Mouse (Mus musculus) forebrain, embryonic 10.5 days (tissue): ENCODE measurements around the gene Galt. TPM values are rescaled to one million over a fixed set of nuclear protein-coding genes. Genes with fewer than 3 reads are reported as not detected.

Experiments used
- DNase-seq: peaks from one replicate; pipeline ENCODE4 v3.0.0-alpha.2; 2017; ENCODE audit warnings: low spot score; ENCODE audit errors: extremely low spot score
- H3K27ac ChIP-seq: fragments of 300-500 bp; sonication (generic); 2 replicates; pipeline ENCODE4 v1.5.1; 2016; ENCODE audit warnings: mild to moderate bottlenecking
- H3K27me3 ChIP-seq: fragments of 300-500 bp; sonication (generic); 2 replicates; pipeline ENCODE4 v1.6.1; 2016; ENCODE audit warnings: mild to moderate bottlenecking; ENCODE audit not compliant: poor library complexity, severe bottlenecking
- H3K36me3 ChIP-seq: fragments of 300-500 bp; sonication (generic); replicated peaks from 2 replicates; pipeline ENCODE4 v1.6.1; 2016; ENCODE audit warnings: mild to moderate bottlenecking, moderate library complexity
- H3K4me1 ChIP-seq: fragments of 300-500 bp; sonication (generic); 2 replicates; pipeline ENCODE4 v1.6.1; 2016
- H3K4me3 ChIP-seq: fragments of 300-500 bp; sonication (generic); 2 replicates; pipeline ENCODE4 v1.5.1; 2016; ENCODE audit warnings: mild to moderate bottlenecking, moderate library complexity
- H3K9me3 ChIP-seq: fragments of 300-500 bp; sonication (generic); 2 replicates; pipeline ENCODE4 v1.6.1; 2016; ENCODE audit warnings: mild to moderate bottlenecking, moderate library complexity
- WGBS: fragments of 180-500 bp; shearing (Covaris S2); methylation state at CpG from one replicate; pipeline ENCODE4 v1.1.7; 2016; 5-methylcytosine and 5-hydroxymethylcytosine counted together
- polyA plus RNA-seq: library from polyadenylated mRNA; unstranded; fragments of >200 nt; fragmentation: Nextera tagmentation; extraction: Ambion mirVana; gene quantifications from 2 replicates; pipeline ENCODE4 v1.2.1, GENCODE M21; 2016

Galt gene
- polyA plus RNA-seq = 23.6 and 23.7 TPM in 2 replicates

- Histone ChIP-seq H3K4me1 (peaks cover 28% of the 10 kb centered on the region), H3K9me3 (no peaks in the 10 kb centered on the region), H3K4me3 (peak within 1 kb of the TSS; percentile 82), H3K27me3 (no peaks in the 10 kb centered on the region; the same call in 1 of the 2 replicates), H3K27ac (peak within 1 kb of the TSS; percentile 85), H3K36me3 (peaks cover 12% of the 10 kb centered on the region)
- 12% methylated on average over 14 of the region's 14 CpGs for WGBS
- no peak for DNase-seq
These were observed at the start of gene Galt for GRCm38 (mm10) chr4:41754797-41755337. Gene Galt (plus strand): TSS chr4:41755228.

- no peak for DNase-seq
- H3K27ac ChIP-seq = peak overlapping the region; percentile 35; the same call in 1 of the 2 replicates
- WGBS = 80% methylated on average over 19 of the region's 19 CpGs
These were observed 48.9 kb upstream of the Galt start for GRCm38 (mm10) chr4:41705922-41706754.

GRCm38 (mm10) chr4:41707011-41707535 is 48.0 kb upstream of the Galt start:
- peak; percentile 71 for DNase-seq
- Histone ChIP-seq H3K4me3 (peak overlapping the region; percentile 23; the same call in 1 of the 2 replicates), H3K4me1 (peaks cover 61% of the 10 kb centered on the region), H3K27ac (peak overlapping the region; percentile 71), H3K36me3 (peaks cover 19% of the 10 kb centered on the region), H3K9me3 (no peaks in the 10 kb centered on the region), H3K27me3 (peaks cover 45% of the 10 kb centered on the region)
- WGBS = 3% methylated on average over 13 of the region's 13 CpGs

More at GRCm38 (mm10) chr4:41705922-41706754, 48.9 kb upstream of the Galt start:
- Histone ChIP-seq H3K4me3 (no peak overlapping the region), H3K9me3 (no peaks in the 10 kb centered on the region), H3K4me1 (peaks cover 51% of the 10 kb centered on the region), H3K36me3 (peaks cover 10% of the 10 kb centered on the region), H3K27me3 (peaks cover 45% of the 10 kb centered on the region)

- no peak for DNase-seq
- WGBS = 45% methylated on average over 8 of the region's 8 CpGs
- peaks cover 42% of the 10 kb centered on the region for H3K27me3 ChIP-seq
- H3K4me1 ChIP-seq = peaks cover 70% of the 10 kb centered on the region
- H3K4me3 ChIP-seq = no peak overlapping the region
- H3K27ac ChIP-seq = no peak overlapping the region; the same call in 1 of the 2 replicates
- H3K9me3 ChIP-seq = no peaks in the 10 kb centered on the region
- peaks cover 24% of the 10 kb centered on the region for H3K36me3 ChIP-seq
These were observed 46.8 kb upstream of the Galt start for GRCm38 (mm10) chr4:41708192-41708745.

GRCm38 (mm10) chr4:41710229-41710628 is 44.8 kb upstream of the Galt start:
- WGBS = 73% methylated on average over 4 of the region's 4 CpGs
- Histone ChIP-seq H3K36me3 (peaks cover 28% of the 10 kb centered on the region), H3K9me3 (no peaks in the 10 kb centered on the region), H3K4me3 (no peak overlapping the region), H3K4me1 (peaks cover 72% of the 10 kb centered on the region), H3K27me3 (peaks cover 25% of the 10 kb centered on the region), H3K27ac (no peak overlapping the region)
- DNase-seq = no peak

- H3K9me3 ChIP-seq = no peaks in the 10 kb centered on the region
- H3K4me3 ChIP-seq = peak overlapping the region; percentile 75
- H3K27ac ChIP-seq = peak overlapping the region; percentile 96
- no peak for DNase-seq
- peaks cover 9% of the 10 kb centered on the region; the same call in 1 of the 2 replicates for H3K27me3 ChIP-seq
- H3K36me3 ChIP-seq = peaks cover 41% of the 10 kb centered on the region
- H3K4me1 ChIP-seq = peaks cover 67% of the 10 kb centered on the region
- WGBS = 84% methylated on average over 16 of the region's 16 CpGs
These were observed 43.2 kb upstream of the Galt start for GRCm38 (mm10) chr4:41711705-41712375.

GRCm38 (mm10) chr4:41712421-41713196 is 42.4 kb upstream of the Galt start:
- no peaks in the 10 kb centered on the region for H3K9me3 ChIP-seq
- peaks cover 65% of the 10 kb centered on the region for H3K4me1 ChIP-seq
- H3K27ac ChIP-seq = peak overlapping the region; percentile 96
- H3K27me3 ChIP-seq = peaks cover 4% of the 10 kb centered on the region; the same call in 1 of the 2 replicates
- no peak for DNase-seq
- peaks cover 49% of the 10 kb centered on the region for H3K36me3 ChIP-seq
- WGBS = 55% methylated on average over 31 of the region's 31 CpGs
- H3K4me3 ChIP-seq = peak overlapping the region; percentile 75

- peak; percentile 88 for DNase-seq
- Histone ChIP-seq H3K4me3 (peak within 1 kb of the TSS; percentile 75), H3K27me3 (no peaks in the 10 kb centered on the region), H3K36me3 (peaks cover 57% of the 10 kb centered on the region), H3K4me1 (peaks cover 57% of the 10 kb centered on the region), H3K9me3 (no peaks in the 10 kb centered on the region), H3K27ac (peak within 1 kb of the TSS; percentile 96)
- WGBS = under 1% methylated on average over 61 of the region's 61 CpGs
These were observed 41.6 kb upstream of the Galt start, which contains the start of gene Rpp25l for GRCm38 (mm10) chr4:41713197-41714067. Gene Rpp25l (minus strand): TSS chr4:41713534.

- 14% methylated on average over 8 of the region's 8 CpGs for WGBS
- Histone ChIP-seq H3K36me3 (peaks cover 66% of the 10 kb centered on the region), H3K4me3 (peak overlapping the region; percentile 75)
These were observed 40.8 kb upstream of the Galt start for GRCm38 (mm10) chr4:41714276-41714675.

GRCm38 (mm10) chr4:41715082-41715481 is 39.9 kb upstream of the Galt start:
- Histone ChIP-seq H3K36me3 (peaks cover 73% of the 10 kb centered on the region), H3K4me1 (peaks cover 52% of the 10 kb centered on the region), H3K4me3 (no peak overlapping the region), H3K27ac (no peak overlapping the region), H3K27me3 (no peaks in the 10 kb centered on the region), H3K9me3 (no peaks in the 10 kb centered on the region)
- 81% methylated on average over 8 of the region's 8 CpGs for WGBS
- DNase-seq = no peak

More at GRCm38 (mm10) chr4:41714276-41714675, 40.8 kb upstream of the Galt start:
- Histone ChIP-seq H3K27me3 (no peaks in the 10 kb centered on the region), H3K4me1 (peaks cover 52% of the 10 kb centered on the region), H3K9me3 (no peaks in the 10 kb centered on the region), H3K27ac (no peak overlapping the region)
- DNase-seq = peak; percentile 49

GRCm38 (mm10) chr4:41715596-41715995 is 39.4 kb upstream of the Galt start:
- H3K9me3 ChIP-seq = no peaks in the 10 kb centered on the region
- no peak overlapping the region for H3K27ac ChIP-seq
- H3K27me3 ChIP-seq = no peaks in the 10 kb centered on the region
- H3K36me3 ChIP-seq = peaks cover 70% of the 10 kb centered on the region
- WGBS = 85% methylated on average over 5 of the region's 5 CpGs
- no peak overlapping the region for H3K4me3 ChIP-seq
- no peak for DNase-seq
- H3K4me1 ChIP-seq = peaks cover 52% of the 10 kb centered on the region
